Mouse (Mus musculus) C2C12 (cell line): Measurements from ENCODE around the gene Mrpl49.

Experiments
- CTCF ChIP-seq: IDR thresholded peaks from one replicate; pipeline ENCODE4 v1.5.1; 2011; ENCODE audit not compliant: control insufficient read depth, insufficient read depth, insufficient read length
- MAX ChIP-seq: IDR thresholded peaks from one replicate; pipeline ENCODE4 v1.6.1; 2011; ENCODE audit warnings: mild to moderate bottlenecking, control low read depth
- USF1 ChIP-seq: IDR thresholded peaks from one replicate; pipeline ENCODE4 v1.6.1; 2011; ENCODE audit warnings: low read depth, mild to moderate bottlenecking, control low read depth, moderate library complexity

DNA sequence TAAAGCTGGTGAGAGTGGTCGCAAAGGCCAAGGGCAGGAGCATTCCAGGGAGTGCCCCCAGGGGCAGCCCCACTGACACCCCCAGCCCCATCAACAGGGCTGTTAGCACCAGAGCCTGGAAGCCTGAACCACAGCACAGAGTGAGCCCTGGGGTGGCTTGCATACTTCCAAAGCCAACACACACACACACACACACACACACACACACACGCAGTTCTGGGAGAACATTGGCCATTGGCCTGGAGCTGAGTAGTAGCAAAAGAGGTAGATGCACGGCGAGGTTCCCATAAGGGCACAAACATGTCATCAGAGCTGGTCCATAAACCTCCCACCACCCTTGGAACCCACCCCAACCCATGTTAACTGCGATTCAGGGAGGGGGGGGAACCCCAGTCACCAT, 9.0 kb upstream of the Mrpl49 start:
- TF ChIP-seq MAX (no peak), CTCF (no peak), USF1 (no peak)
